Mouse (Mus musculus) embryo, embryonic 9.5 days (tissue): ENCODE measurements at regions not wholly inside any gene's neighbourhood (a gene's known extent, or its start where the extent isn't known, plus 50 kb on each side); places are given as distances from the start of the nearest gene placed in this dataset.
A peak's percentile ranks its signal among the peaks of the same experiment; 100 is the strongest.

Experiments
- DNase-seq: peaks from one replicate; pipeline ENCODE4 v3.0.0-alpha.2; 2017; ENCODE audit errors: extremely low spot score

DNA sequence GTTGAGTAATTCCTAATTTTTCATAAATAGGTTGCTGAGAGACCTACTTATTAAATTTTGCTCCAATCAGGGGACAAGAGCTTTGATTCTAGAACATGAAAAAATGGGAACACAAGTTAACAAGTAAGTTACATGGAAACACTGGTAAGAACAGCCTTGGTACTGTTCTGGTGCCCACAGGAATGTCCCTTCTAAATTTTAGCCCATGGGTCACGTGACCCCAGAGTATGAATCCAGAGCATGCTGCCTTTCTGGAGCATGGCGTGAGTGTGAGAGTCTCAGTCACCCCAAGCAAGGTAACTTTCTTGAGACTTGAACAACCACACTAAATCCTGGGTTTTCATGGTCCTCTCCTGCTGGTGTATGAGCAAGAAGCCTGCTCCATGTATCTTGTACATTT, 263.7 kb upstream of the Actbl2 start:
- DNase-seq: no peak

GRCm38 (mm10) chr13:110994596-110994995, 260.2 kb upstream of the Actbl2 start:
- no peak for DNase-seq

- no peak for DNase-seq
Observed at GRCm38 (mm10) chr13:111002670-111003069, 252.1 kb upstream of the Actbl2 start.

DNA sequence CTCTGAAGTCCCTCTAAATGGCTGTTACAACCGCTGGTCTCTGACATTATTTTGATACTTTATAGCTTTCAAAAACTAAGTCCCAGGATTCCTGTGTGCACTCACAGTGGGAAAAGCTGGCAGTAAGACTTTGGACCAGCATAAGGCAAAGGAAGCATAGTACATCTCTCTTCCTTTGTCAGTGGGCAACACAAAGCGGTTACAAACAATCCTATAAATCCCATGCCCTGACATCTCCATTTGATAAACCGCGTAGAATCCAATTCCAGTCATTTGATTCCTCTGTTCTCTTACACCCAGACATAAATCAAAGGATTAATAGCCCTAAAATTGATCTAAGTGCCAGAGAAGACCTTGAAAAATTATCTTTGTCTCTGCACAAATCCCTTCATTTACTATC, 240.7 kb upstream of the Actbl2 start:
- no peak for DNase-seq

DNA sequence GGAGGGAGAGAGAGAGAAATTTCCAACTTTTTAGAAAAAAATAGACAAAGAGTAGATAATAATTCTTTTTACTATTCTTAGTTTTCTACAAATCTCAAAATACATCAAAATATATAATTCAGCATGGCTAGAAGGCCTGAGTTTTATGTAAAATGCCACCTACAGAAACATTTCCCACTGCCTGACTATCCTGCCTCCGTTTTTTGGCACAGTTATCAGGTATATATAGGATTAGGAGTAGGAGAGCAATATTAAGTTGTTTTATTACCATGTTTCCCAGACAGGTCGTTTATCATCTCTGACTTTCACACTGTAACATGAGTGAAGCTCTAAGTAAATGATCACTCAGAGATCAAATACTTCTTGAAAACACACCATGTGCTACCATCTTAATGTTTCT, 224.7 kb upstream of the Actbl2 start:
- no peak for DNase-seq

DNA sequence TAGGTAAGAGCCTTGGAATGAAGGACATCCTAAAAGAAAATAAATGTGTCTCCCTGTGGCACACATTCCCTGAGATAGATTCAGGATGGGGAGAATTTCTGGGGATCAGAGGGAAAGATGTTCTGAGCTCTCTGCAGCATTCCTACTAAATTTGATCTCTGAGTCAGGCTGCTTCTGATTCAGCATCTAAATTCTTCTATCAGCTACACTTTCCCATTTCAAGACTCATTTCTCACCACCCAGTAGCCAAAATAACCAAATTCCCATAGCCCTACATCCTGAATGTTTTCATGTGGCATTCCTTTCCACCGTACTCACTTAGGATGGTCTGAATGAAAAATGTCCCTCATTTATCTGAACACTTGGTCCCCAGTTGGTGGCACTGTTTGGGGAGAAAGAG, 223.2 kb upstream of the Actbl2 start:
- DNase-seq: no peak

DNA sequence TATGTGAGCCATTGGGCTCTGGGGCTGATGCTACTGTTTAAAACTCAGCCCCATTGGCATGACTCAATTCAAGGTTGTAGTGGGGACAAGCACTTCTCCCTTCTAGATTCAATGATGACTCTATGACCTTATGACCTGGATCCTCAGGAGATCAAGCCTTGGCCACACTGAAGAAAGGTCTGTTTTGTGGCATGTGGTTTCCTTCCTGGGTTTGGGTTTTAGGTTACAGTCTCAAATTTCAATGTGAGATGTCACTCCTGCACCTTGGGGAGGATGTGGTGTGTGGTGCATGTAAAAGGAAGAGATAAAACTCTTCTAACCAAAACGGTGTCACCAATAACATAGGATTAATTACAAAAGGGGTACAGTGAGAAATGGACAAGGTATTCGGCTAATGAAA, 211.2 kb upstream of the Actbl2 start:
- DNase-seq: peak; percentile 39

DNA sequence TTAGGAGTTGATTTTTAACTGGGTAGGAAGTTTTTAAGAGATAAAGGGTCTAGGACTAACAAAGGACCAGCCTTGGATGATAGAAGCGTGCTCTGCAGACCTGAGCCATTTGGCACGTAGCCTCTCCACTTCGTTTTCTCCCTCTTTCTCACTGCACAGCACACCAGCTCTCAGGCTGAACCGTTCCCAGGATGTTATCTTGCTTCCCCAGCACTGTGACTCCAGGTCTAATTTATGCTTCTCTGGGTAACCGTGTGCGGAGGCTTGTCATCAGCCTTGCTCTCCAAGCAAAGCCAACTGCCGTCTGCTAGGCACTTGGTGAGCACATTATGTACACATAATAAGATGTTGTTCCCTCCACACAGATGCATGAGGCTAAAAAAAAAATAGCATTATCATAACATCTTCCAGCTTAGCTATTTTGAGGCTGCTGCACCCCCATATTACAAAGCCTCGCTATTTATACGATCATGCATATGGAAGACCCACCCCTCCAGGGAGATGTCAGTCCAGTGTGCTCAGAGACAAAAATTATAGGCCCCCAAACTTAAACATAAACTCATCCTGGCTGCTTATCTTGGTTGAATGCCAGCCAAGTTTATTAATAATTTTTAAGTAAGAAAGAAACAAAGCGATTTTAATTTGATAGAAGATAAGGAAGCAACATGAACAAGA, 210.3 kb upstream of the Actbl2 start:
- DNase-seq: no peak

- no peak for DNase-seq
Observed at GRCm38 (mm10) chr13:111050097-111050496, 204.7 kb upstream of the Actbl2 start.

GRCm38 (mm10) chr13:111055817-111056216, 199.0 kb upstream of the Actbl2 start:
- DNase-seq: no peak

DNA sequence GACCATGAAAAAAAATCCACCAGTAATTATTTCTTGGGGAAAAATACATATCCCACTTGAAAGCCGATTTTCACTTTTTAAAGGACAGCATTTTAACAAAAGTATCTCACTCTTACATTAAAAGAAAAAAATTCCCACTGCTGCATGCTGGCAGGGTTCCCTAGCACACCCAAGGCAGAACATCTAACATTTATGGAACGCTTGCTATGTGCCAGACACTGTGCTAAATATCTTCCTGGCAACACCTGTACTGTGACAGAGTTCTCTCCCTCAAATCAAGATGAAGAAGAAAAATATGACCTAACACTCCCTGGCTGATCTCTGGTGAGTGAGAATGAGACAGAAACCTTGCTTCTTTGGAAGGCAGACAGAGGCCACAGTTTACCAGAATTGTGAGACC, 167.1 kb upstream of the Actbl2 start:
- no peak for DNase-seq

DNA sequence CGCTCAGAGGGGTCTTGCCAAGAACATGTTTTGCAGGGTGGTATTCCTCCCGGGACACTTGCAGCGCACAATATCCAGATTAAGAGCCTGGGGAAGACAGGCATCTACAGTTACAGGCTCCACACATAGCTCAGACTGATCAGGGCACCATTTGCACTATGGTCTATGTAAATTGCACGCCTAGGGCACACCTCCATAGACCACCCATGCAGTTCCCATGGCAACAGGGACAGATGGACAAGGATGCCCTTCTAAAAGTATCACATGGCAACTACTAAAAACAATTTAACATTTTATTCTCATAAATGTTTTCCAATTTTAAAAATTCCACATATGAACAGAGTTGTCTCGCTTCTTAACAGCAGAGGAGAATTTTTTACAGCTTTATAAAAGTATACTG, 158.7 kb upstream of the Actbl2 start:
- DNase-seq: no peak

DNA sequence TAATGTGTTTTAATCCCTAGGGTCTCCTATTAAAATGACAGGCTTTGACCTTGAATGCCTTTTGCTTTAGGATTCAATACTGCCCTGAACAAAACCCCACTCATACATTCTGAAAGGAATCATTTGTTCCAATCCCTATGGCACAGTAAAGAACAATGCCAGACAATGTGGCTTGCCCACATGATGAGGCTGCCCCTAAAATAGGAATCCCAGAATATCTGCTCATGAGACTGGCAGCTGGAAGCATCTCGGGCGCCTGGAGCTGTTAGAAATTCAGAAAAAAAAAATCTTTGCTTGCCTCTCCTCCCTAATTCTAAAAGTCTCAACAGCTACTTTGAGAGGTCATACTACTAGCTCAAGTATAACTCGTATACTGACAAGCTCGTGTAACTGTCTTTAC, 157.5 kb upstream of the Actbl2 start:
- no peak for DNase-seq

DNA sequence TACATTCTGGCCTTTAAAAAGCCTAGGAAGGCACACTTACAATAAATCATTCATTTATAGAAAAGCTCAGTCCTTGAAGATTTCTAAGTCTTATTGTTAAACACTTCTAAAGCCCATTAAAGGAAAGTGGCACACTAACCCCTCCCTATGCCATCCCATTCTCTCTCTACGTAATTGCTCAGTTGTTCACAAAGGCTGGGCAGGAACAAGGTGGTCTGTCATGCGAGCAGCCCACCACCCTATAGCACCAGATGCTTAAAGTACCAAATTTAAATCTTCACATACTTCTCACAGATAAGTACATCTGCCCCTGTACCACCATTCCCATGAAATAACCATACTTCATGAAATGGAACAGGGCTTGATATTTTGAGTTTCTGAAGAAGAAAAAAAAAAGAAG, 156.1 kb upstream of the Actbl2 start:
- no peak for DNase-seq

DNA sequence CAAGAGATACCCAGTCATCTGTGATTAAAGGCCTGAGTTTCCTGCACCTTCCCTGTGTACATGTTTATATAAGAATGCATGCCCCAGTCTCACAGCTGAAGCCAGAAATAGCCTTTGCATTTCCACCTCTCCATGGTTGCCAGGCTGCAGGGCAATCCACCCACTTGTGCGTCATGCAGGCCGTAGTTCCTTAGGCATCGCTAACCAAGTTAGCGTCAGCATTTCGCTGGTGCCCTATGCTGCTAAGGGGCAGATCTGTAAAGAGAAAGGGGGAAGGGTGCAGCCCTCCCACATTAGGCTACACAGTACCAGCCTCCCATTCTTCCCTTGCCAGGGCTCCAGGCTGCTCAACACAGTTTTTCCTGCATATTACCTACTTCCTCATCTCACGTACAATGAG, 155.6 kb upstream of the Actbl2 start:
- no peak for DNase-seq

- no peak for DNase-seq
Observed at GRCm38 (mm10) chr13:111100448-111100847, 154.4 kb upstream of the Actbl2 start.

- no peak for DNase-seq
Observed at GRCm38 (mm10) chr13:111104567-111105219, 150.1 kb upstream of the Actbl2 start.

DNA sequence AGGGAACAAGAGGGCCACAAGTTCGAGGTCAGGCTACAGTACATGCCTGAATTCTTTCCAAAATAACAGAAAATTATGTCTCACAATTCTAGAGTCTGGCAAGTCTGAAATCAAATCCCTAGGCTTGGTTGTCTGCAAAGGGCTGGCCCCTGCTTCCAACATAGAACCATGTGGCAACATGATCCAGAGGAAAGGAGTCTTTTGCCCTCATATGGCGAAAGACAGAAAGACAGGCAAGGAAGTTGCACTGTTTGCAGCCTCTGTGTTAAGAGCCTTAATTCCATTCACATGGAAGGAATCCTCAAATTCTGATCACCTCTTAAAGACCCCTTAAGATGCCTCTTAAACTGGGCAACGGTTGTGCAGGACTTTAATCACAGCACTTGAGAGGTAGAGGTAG, 123.7 kb upstream of the Actbl2 start:
- no peak for DNase-seq

DNA sequence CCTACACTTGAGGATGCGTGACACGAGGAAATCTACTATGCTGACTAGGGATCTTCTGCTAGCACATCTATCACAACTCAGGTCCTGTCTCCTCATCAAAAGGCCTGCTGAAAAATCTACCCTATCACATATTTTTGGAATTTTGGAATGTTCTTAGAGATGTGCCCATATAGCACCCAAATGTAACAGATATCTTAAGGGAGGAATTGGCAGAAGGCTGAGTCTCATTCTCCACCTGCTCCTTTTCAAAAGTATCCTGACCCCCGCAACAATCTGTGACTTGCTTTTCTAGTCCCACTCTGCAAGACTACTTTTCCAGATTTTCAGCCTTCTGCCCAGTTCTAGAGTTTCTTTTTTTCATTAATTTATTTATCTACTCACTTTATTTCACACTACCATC, 118.4 kb upstream of the Actbl2 start:
- no peak for DNase-seq

DNA sequence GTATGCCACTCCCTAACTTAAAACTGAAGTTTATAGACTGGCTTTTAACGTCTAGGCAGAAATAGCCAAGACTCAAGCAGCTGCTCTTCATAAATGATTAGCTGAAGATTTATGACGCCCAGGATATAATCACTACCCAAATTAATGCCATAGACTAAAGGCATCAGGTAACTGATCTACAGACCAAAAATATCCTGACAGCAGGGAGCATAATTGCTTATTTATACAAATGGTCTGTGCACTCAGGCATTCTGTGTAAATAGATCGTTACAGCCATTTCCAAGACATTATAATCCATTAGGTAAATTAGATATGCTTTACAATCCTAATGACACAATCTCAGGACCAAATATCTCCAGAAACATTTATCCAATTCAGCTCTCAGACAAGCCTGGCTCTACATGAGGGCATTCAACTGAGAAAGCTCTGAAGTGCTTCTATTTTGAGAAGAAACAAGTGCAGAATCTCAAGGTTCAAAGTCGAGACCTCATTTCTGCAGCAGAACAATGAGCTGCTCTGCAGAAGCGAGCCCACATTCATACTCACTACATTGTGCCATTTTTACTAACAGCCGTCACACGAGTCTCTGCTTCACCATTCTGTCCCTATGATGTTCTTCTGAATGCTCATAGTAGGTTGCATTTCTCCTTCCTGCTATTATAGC, 111.9 kb upstream of the Actbl2 start:
- no peak for DNase-seq

GRCm38 (mm10) chr13:111144721-111145120, 110.1 kb upstream of the Actbl2 start:
- DNase-seq: no peak

GRCm38 (mm10) chr13:111157921-111158638, 96.7 kb upstream of the Actbl2 start:
- no peak for DNase-seq

DNA sequence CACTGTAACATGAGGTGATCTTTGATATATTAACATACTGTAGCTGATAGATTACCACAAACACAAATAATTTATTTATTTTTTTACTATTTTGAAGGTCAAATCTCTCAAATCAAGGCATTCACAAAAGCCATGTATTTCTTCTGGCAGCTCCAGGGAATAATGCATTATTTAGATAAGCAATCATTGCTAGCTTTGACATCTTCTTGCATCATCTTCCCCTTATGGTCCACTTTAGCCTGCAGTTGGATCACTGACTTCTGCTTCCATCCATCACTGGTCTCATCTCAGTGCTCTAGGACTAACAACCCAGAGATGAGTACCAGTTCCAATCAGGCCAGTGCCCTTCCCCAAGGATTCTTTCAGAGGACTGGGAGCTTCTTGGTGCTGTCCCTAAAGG, 95.3 kb upstream of the Actbl2 start:
- no peak for DNase-seq
